Mouse (Mus musculus) splenic B cell, adult 2 months (primary cell): ENCODE measurements at regions not wholly inside any gene's neighbourhood (a gene's known extent, or its start where the extent isn't known, plus 50 kb on each side); places are given as distances from the start of the nearest gene placed in this dataset.

ENCODE experiments used
- DNase-seq: peaks from one replicate; pipeline ENCODE4 v3.0.0-alpha.2; 2011; ENCODE audit warnings: low read depth, low spot score
- H3K27me3 ChIP-seq: 2 replicates; pipeline ENCODE4 v1.6.1; 2012; ENCODE audit warnings: mild to moderate bottlenecking, low read length, moderate library complexity, mixed read lengths; ENCODE audit not compliant: control insufficient read depth, poor library complexity, insufficient read depth, severe bottlenecking
- H3K36me3 ChIP-seq: 2 replicates; pipeline ENCODE4 v1.6.1; 2012; ENCODE audit warnings: mild to moderate bottlenecking, low read length, moderate library complexity, mixed read lengths; ENCODE audit not compliant: control insufficient read depth, poor library complexity, insufficient read depth, severe bottlenecking

DNA sequence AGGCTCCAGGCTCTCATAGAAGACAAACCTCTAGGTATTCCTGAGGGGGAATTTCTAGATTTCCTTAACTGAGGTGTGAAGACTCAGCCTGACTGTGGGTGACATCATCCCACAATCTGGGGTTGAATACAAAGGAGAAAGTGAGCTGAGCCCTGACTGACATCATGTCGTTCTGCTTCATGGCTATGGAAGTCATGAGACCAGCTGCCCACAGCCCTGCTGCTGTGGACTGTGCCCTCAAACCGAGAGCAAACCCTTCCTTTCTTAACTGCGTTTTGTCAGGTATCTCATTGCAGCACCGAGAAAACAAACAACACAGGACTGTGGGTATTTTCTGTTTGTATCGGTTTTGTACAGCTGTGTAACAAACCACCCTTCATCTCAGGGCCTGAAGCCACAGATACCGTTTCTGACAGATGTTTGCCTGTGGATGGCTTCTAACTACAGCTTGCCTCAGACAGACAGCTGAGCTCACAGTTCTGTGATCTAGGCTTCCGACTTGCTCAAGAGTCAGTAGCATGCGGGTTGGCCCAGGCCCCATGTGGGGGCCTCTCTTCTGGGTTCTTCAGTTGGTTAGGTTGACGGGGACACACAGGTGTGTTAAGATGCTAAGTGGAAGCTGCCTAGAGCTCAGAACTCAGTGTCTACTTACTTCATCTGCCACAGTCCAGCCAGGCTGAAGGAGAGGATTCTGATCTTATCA lies 150.9 kb downstream of the Tpra1 start:
- Histone ChIP-seq H3K27me3 (no peaks in the 10 kb centered on the region), H3K36me3 (no peaks in the 10 kb centered on the region)
- peak; percentile 9 for DNase-seq

DNA sequence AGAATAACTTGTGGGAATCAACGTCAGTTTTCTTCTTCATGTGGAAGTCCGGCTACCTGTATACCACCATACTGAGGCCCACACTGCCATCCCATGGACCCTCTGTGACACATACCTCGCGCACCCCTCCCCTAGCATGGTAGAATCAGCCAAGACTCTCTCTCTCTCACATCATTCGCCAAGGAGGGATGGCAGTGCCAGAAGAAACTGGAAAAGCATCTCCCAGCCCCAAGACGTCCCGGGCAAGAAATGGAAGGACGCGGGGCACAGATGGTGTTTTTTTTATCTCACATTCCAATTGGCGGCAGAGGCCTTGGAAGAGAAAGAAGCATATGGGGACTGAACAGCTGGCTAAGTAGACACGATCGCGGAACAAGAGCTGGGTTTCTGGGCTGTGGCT lies 152.0 kb downstream of the Tpra1 start:
- no peaks in the 10 kb centered on the region for H3K27me3 ChIP-seq
- no peaks in the 10 kb centered on the region for H3K36me3 ChIP-seq
- DNase-seq: no peak

DNA sequence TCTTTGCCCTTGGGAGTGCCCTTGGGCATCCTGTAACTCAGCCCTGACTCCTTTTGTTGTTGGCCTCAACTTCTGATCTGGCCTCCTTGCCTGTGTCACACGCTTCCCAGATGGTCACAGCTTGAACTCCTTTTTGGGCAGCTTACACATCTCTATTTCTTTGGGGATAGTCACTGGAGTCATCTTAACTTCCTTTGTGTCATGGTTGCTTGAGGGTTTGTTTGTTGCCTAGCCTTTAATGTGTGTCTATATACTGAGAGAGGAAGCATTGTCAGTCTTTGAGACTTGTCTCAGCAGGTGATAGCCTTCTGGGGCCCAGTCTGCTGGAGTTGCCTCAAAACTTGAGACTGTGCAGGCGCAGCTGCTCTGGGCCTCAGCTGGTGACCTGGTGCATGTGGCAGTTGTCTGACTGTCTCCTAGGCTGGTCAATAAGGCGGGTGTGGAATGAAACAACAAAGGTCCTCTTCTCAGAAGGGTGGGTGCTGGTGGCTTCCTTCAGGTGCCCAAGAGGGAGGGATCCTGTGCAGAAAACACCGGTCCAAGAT lies 157.5 kb downstream of the Tpra1 start:
- H3K27me3 ChIP-seq: no peaks in the 10 kb centered on the region
- H3K36me3 ChIP-seq: no peaks in the 10 kb centered on the region
- no peak for DNase-seq

DNA sequence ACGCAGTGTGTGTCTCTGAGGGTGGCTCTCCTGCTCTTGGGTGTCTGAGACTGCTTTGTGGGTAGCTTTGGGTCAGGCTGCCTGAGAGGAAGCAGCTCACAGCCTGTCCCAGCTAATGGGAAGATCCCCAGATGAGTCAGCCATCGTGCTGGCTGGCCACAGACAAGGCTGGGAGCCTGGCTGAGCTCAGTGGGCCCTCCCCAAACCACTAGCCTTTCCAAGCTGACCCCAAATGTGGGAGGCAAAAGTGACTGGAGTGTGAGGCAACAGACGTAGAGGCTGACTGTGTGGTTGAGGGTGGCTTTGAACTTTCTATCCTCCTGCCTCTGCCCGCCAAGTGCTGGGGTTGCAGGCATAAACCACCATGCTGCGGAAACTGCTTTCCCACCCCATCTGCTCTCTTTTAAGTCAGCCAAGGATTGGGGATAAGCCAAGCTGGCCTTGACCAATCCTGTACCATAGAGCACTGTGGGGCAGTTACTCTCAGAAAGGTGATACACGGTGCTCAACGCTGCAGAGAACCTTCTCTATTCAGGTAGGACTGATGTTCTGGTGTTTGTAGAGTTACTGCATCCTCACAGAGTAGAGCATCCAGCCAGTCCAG lies 163.0 kb downstream of the Tpra1 start:
- no peaks in the 10 kb centered on the region for H3K36me3 ChIP-seq
- no peak for DNase-seq
- H3K27me3 ChIP-seq: no peaks in the 10 kb centered on the region

DNA sequence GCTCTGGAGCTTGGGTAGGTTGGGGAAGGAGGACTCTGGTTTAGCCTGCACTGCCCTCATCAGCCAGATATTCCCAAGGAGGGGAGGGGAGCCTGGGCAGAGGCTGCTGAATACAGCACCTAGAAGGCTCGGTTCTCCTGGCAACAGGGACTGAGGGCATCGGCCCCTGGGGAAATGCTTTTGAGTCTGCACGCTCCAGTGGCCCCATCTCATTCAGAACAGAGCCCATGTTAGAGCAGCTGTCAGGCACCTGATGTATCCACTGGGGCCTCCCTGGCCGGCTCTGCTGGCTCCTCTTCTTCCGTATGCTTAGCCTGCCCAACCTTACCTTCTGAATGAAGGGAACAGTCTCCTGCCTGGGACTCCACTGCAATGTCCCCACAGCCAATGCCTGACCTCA lies 164.5 kb downstream of the Tpra1 start:
- H3K27me3 ChIP-seq: no peaks in the 10 kb centered on the region
- no peaks in the 10 kb centered on the region for H3K36me3 ChIP-seq
- DNase-seq: peak; percentile 19

DNA sequence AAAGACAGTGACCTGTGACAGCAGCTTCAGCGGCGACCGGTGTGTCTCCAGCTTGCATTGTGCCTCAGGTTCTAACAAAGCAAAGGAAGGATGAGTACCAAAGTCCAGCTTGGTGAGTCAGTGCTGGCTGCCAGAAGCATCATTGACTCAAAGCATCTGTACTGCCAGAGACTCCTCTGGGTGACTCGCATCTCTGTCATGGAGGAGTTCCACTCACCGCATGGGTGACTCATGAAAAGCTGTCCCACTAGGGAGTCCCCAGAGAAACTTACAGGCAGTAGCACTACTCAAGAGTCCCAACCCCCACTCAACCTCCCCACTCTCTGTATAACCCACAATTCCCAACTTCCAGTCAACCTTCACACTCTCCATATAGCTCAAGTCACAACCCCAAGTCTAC lies 166.2 kb downstream of the Tpra1 start:
- no peaks in the 10 kb centered on the region for H3K36me3 ChIP-seq
- H3K27me3 ChIP-seq: no peaks in the 10 kb centered on the region
- DNase-seq: no peak

DNA sequence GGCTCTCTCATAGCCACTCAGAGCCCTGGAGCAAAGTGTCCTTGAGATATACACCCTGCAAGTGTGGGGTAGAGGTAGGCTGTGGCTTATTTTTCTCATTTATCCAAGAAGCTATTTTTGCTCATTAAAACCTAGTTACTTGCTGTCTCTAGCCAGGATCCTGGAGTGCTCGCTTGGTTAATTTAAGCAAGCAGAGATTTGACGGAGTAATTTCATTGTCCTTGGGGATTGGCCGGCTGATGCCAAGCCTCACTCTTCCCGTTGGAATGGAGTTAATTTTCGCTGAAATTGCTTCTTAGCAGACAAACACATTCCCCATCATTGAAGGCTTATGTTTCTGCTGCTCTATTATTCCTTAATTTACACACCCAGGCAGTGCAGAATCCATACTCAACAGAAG lies 167.1 kb downstream of the Tpra1 start:
- Histone ChIP-seq H3K27me3 (no peaks in the 10 kb centered on the region), H3K36me3 (no peaks in the 10 kb centered on the region)
- no peak for DNase-seq

DNA sequence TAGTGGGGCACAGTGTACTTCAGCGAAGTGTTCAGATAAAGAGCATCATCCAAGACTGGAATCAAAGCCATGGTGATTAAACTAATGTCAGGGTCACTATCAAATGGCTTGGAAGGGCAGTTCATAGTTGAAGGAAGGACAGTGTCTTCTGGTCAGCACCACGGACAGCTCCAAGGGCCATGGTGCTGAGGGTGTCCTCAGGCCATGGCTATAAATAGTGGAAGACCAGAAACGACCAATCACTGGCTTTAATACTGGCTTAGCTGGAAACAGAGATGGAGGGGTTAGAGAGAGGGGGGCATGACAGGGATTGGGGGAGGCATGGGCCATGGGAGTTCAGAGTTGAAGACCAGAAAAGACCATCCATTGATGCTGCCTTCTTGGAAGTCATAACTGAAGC lies 168.0 kb downstream of the Tpra1 start:
- Histone ChIP-seq H3K27me3 (no peaks in the 10 kb centered on the region), H3K36me3 (no peaks in the 10 kb centered on the region)
- DNase-seq: peak; percentile 51

DNA sequence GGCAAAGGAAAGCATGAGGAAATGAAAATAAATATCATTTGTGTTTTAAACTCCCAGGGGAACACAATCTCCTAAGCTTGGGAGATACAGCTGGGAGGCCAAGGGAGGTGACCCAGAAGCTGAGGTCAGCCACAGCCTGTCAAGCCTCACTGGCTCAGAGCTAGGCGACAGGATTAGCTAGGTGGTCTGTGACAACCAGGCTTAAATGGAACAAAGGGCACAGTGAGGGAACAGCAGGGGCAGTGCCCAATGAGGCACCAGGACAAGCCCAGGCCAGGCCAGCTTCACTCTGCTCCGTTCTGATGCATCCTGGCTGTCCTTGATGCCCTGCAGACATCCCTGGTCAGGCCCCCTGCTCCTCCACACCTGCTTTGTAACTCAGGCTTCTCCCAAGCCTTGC lies 169.7 kb downstream of the Tpra1 start:
- no peaks in the 10 kb centered on the region for H3K36me3 ChIP-seq
- DNase-seq: no peak
- H3K27me3 ChIP-seq: no peaks in the 10 kb centered on the region

DNA sequence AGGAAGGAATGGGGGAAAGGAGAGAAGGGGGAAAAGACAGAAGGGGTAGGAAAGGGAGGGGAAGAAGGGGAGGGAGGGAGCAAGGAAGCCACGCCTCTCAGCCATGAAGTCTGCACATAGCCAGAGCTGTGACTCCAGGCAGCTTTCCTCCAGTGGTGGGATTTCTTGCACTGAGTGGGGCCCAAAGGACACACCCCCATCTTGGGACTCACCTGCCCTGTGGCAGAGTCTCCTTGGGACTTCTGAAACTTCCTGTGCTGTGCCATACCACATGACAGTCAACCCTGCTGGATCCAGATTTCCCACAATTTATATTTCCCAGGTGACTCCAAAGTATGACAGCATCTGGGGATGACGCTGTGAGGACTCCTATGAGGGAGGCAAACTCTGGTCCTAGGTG lies 170.5 kb downstream of the Tpra1 start:
- no peak for DNase-seq

DNA sequence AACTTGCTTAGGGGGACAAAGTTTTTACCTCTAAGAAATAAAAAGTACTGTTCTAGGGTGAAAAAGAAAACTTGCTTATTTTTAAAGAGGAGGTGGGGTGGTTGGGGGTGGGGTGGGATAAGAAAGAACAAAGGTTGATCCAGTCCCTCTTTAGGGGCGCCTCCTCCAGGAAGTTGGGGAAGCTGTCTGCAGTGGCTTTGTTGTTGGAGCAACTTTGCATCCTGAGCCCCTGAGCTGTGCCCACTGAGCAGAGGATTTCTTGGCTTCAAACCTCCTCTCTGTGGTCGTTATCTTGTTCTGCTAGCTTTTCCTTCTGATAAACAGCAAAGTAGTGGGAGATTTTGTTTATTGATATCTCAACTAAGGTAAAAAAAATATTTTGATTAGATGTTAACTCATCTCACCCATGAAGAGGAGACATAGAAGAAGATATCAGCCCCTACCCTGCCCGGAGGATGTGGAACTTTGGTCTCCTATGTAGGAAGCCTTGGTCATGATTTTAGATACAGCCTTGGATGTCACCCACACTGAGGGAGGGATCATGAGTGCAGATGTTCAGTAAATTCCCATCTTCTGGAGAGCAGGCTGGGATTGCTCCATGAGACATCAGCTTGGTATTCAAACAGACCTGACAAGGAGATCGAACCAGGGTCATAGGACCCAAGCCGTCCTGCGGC lies 179.7 kb downstream of the Tpra1 start:
- Histone ChIP-seq H3K27me3 (no peaks in the 10 kb centered on the region), H3K36me3 (no peaks in the 10 kb centered on the region)
- no peak for DNase-seq

More for the DNA sequence above, 170.5 kb downstream of the Tpra1 start:
- Histone ChIP-seq H3K36me3 (no peaks in the 10 kb centered on the region), H3K27me3 (no peaks in the 10 kb centered on the region)

DNA sequence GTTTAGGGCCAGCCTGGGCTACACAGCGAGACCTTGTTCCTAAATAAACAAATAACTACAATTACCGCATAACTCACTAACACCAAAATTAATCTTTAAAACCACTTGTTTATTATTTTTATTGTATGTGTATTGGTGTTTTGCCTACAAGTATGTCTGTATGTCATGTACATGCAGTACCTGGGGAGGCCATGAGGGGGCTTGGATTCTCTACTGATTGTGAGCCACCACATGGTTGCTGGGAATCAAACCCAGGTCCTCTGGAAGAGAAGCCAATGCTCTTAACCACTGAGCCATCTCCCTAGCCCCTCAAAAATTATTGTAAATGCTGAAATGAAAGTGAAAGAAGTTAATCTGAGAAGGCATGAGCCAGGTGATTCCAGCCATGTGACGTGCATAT lies 182.4 kb downstream of the Tpra1 start:
- no peaks in the 10 kb centered on the region for H3K27me3 ChIP-seq
- DNase-seq: peak; percentile 24

DNA sequence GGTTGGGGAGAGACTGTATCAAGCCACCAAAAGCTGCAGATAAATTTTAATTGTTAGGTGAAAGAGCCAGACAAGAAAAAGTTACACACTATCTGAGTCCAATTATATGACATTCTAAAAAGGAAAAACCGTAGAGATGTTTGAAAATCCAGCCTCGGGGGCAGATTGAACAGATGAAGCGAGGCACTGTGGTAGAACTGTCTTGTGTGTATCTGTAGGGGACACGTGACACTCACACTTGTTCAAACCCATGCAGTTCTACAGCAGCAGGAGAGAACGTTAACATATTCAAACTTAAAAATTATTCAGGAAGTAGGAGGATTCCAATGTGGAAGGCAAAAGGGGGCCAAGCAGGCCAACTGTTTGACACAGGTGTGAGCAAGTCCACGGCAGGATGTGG lies 183.1 kb downstream of the Tpra1 start:
- Histone ChIP-seq H3K36me3 (no peaks in the 10 kb centered on the region), H3K27me3 (no peaks in the 10 kb centered on the region)
- no peak for DNase-seq

More for the DNA sequence above, 182.4 kb downstream of the Tpra1 start:
- H3K36me3 ChIP-seq: no peaks in the 10 kb centered on the region

DNA sequence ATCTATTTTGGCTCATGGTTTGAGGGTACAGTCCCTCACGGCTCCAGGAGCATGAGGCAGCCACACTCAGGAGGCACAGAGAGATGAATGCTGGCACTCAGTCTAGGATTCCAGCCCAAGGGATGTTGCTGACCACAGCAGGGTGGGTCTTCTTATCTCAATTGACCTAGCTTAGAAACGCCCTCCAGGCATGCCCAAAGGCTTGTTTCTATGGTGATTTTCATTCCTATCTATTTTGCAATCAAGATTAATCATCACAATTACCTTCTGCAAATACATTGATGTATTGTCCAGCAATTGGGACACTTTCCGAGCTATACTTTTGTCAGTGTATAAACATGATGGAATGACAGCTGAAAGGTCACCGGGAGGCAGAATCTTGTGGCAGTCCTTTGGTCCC lies 185.6 kb downstream of the Tpra1 start:
- Histone ChIP-seq H3K36me3 (no peaks in the 10 kb centered on the region), H3K27me3 (no peaks in the 10 kb centered on the region)
- no peak for DNase-seq

DNA sequence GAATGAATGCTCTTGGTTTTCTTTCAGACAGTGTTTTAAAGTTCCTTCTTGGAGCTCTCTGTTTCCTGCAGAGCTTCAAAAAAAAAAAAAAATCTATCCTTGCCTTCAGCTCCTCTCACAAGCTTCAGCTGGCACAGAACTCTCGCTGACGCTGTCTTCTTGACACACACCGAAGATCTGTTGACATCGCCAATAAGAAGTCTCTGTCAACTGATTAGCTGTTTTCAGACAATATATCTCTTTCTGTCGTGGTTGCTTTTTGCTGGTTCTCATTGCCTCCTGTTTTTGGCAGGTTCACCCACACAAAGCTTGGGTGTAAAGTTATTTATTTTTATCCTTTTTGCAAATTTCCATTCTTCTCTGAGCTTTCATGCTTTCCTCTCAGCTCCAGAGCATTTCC lies 188.0 kb downstream of the Tpra1 start:
- no peak for DNase-seq
- no peaks in the 10 kb centered on the region for H3K36me3 ChIP-seq
- H3K27me3 ChIP-seq: no peaks in the 10 kb centered on the region; the same call in 1 of the 2 replicates
